Mouse (Mus musculus) macrophage (primary cell): ENCODE measurements around the gene Acsm3. TPM values are rescaled to one million over a fixed set of nuclear protein-coding genes. Genes with fewer than 3 reads are reported as not detected.
"Not testable (repeated sequence)": the region's sequence is repeated elsewhere in the genome, so short reads cannot be mapped to it uniquely, and the experiment has no call there.

ENCODE experiments used
- H3K27ac ChIP-seq: fragments of 350-480 bp; formaldehyde crosslinking; 2 replicates; pipeline ENCODE4 v1.9.0; 2021
- H3K36me3 ChIP-seq: fragments of 350-480 bp; formaldehyde crosslinking; 2 replicates; pipeline ENCODE4 v1.9.0; 2021; ENCODE audit errors: inconsistent target
- H3K4me3 ChIP-seq: fragments of 350-480 bp; formaldehyde crosslinking; 2 replicates; pipeline ENCODE4 v1.9.0; 2021; ENCODE audit errors: inconsistent target
- H3K79me2 ChIP-seq: fragments of 350-480 bp; formaldehyde crosslinking; 2 replicates; pipeline ENCODE4 v1.9.0; 2021; ENCODE audit errors: inconsistent target
- WGBS: methylation state at CpG from one replicate; pipeline ENCODE4 v1.1.7; 2026; ENCODE audit warnings: inconsistent platforms; ENCODE audit not compliant: missing documents; 5-methylcytosine and 5-hydroxymethylcytosine counted together
- polyA plus RNA-seq: library from polyadenylated mRNA; stranded (reverse); fragments of 250-400 nt; gene quantifications from 3 replicates; pipeline ENCODE4 v1.2.4, GENCODE M21; 2018; ENCODE audit warnings: inconsistent platforms
- total RNA-seq, 78 experiments: library from RNA; depleted of rRNA; stranded (reverse); fragments of 250-400 nt; gene quantifications; 1 replicate in 9 of 78; 2 replicates in 24 of 78; 3 replicates in 43 of 78; 4 replicates in 2 of 78; pipeline ENCODE4 v1.2.4; 2018; ENCODE audit warnings: inconsistent platforms in 56 of 78

Acsm3 gene
- not detected for total RNA-seq (2018; cell fraction: chromatin; rRNA removed)
- total RNA-seq (2018; cell fraction: cytosol; rRNA removed) = not detected
- not detected for total RNA-seq (2018; cell fraction: nucleus; rRNA removed)
- polyA plus RNA-seq = not detected in 3 replicates

DNA sequence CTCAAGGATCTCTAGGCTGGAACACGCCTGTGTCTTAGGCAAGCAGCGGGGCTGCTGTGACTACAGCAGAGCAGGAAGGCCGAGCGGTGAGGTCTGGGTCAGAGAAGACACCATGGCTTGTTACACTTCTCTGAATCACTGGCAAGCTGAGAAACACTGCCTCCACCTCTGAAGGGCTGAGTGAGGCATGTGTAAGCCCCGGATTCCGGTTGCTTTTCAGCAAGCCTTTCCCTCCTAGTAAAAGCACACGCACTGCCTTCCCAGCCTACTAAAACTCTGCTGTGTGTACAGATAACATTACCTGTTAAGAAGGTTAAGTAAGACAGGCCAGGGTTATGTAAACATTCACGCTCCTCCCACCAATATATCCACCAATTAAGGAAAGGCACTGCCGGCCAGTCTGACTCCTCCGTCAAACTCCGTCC is at the start of gene Acsm3:
Acsm3 (plus strand) TSS at position 397 of the 425 bp plus-strand sequence.
- no peaks in the 10 kb centered on the region for H3K79me2 ChIP-seq
- 67% methylated on average over 10 of the region's 11 CpGs for WGBS
- no peaks in the 10 kb centered on the region for H3K36me3 ChIP-seq
- H3K27ac ChIP-seq = no peak within 1 kb of the TSS
- no peak within 1 kb of the TSS for H3K4me3 ChIP-seq

GRCm38 (mm10) chr7:119714111-119714510 is 46.6 kb upstream of the Acsm3 start:
- peaks cover 31% of the 10 kb centered on the region for H3K36me3 ChIP-seq
- H3K79me2 ChIP-seq = no peaks in the 10 kb centered on the region
- H3K4me3 ChIP-seq = no peak overlapping the region
- 93% methylated on average over 7 of the region's 7 CpGs for whole genome bisulfite sequencing
- H3K27ac ChIP-seq = no peak overlapping the region

DNA sequence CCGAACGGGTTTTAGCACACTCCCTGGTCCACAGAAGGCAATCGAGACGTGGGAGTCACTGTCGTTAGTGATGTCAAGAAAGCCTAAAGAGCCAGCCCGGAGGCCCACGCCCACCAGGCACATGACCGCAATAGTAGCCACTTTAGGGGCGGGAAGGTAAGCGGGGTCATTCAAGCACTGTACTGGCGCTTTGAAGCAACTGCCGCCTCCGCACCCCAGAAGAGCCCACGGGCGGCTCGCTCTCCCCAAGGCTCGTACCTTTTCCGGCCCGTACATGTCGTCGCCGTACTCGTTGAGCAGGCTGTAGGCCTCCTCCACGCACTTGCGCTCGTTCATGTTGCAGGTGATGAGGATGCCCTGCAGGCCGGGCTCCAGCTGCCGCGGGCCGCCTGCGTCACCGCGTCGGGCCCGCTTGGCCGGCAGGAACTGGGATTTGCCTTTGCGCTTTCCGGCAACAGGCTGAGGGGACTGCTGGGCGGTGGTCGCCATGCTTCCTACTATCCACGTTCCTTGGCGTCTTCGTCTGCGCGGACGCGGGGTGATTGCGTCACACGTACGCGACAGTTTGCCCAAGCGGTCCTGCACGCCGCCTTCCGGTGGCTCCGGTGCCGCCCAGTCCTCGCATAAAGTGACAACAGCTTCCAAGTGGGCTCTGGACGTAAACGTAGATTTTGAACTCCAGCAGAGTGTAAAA is 40.3 kb upstream of the Acsm3 start, which contains the start of gene Thumpd1:
Thumpd1 (minus strand) TSS at position 546 of the 694 bp plus-strand sequence.
- H3K4me3 ChIP-seq = peak within 1 kb of the TSS; percentile 95
- WGBS = under 1% methylated on average over 60 of the region's 60 CpGs
- peaks cover 31% of the 10 kb centered on the region for H3K36me3 ChIP-seq
- peak within 1 kb of the TSS; percentile 42 for H3K27ac ChIP-seq
- peaks cover 9% of the 10 kb centered on the region for H3K79me2 ChIP-seq

DNA sequence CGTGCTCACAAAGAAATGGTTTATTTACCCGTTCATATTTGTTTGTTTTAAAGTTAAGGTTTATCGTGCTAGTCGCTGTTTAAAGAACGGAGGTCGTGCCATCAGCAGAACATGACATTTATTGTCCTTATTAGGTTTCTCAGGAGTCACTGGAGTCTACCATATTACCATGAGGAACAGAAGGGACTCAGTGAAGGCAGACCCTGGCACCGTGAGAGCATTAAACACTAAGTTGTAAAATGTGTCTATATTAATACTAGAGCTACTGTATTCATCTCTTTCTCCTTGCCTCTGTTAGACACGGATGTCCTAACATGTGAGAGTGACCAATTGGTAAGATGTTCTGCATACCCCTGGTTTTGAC is 39.8 kb upstream of the Acsm3 start:
- H3K79me2 ChIP-seq = peaks cover 9% of the 10 kb centered on the region
- H3K36me3 ChIP-seq = peaks cover 26% of the 10 kb centered on the region
- no peak overlapping the region for H3K27ac ChIP-seq
- WGBS = 17% methylated on average over 8 of the region's 8 CpGs
- peak overlapping the region; percentile 95 for H3K4me3 ChIP-seq

- Histone ChIP-seq H3K4me3 (no peak overlapping the region), H3K79me2 (no peaks in the 10 kb centered on the region), H3K36me3 (no peaks in the 10 kb centered on the region), H3K27ac (no peak overlapping the region)
- WGBS = 66% methylated on average over 2 of the region's 2 CpGs
These were observed 33.1 kb upstream of the Acsm3 start for GRCm38 (mm10) chr7:119727621-119728020.

- H3K27ac ChIP-seq, H3K79me2 ChIP-seq: not testable (repeated sequence)
- WGBS = 95% methylated on average over 4 of the region's 4 CpGs
These were observed 29.5 kb upstream of the Acsm3 start for GRCm38 (mm10) chr7:119731262-119731661.

DNA sequence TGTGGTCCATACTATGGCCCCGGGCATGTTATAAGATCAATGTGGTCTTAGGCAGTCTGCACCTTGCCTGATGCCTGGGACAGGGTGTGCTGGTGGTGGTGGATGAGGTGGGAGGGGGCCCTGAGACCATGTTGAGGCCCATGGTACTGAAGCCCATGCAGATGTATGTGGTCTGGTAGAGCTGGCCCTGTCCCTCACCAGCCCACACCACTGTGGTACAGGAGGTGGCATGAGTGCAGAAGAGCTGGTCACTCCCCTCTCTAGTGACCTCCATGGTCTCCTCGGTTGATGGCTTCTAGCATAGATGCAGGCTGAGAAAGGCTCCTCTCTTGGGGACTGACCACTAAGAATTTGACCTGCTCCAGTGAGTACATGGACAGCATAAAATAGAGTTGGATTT is 21.8 kb upstream of the Acsm3 start:
- no peaks in the 10 kb centered on the region for H3K79me2 ChIP-seq
- WGBS = 83% methylated on average over 2 of the region's 2 CpGs
- H3K27ac ChIP-seq = no peak overlapping the region
- H3K36me3 ChIP-seq = no peaks in the 10 kb centered on the region
- H3K4me3 ChIP-seq = no peak overlapping the region

More at GRCm38 (mm10) chr7:119731262-119731661, 29.5 kb upstream of the Acsm3 start:
- H3K36me3 ChIP-seq, H3K4me3 ChIP-seq: not testable (repeated sequence)

GRCm38 (mm10) chr7:119739798-119740468 is 20.8 kb upstream of the Acsm3 start:
- not testable (repeated sequence) for H3K36me3 ChIP-seq, H3K27ac ChIP-seq, H3K4me3 ChIP-seq, H3K79me2 ChIP-seq
- WGBS = 1% methylated on average over 12 of the region's 44 CpGs

DNA sequence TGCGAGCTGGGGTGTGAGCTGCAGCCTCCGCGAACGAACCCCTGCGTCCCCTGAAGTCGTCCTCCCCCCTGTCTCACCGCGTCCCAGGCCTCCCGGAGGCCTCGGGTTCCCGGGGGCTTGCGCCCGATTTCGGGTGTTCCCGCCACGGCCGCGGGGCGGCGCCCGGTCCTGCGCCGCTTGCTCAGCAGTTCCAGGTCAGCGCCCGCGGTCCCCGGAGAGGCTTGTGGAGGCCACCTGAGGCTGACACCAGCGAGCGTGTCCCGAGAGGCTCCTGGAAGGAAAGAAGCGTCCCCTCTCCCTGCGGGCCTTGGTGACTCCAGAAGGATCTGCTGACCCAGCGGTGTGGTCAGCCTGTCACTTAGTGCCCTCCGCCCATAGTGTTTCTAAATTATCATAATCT is 16.4 kb upstream of the Acsm3 start:
- H3K4me3 ChIP-seq = no peak overlapping the region
- no peaks in the 10 kb centered on the region for H3K79me2 ChIP-seq
- WGBS = 17% methylated on average over 34 of the region's 34 CpGs

DNA sequence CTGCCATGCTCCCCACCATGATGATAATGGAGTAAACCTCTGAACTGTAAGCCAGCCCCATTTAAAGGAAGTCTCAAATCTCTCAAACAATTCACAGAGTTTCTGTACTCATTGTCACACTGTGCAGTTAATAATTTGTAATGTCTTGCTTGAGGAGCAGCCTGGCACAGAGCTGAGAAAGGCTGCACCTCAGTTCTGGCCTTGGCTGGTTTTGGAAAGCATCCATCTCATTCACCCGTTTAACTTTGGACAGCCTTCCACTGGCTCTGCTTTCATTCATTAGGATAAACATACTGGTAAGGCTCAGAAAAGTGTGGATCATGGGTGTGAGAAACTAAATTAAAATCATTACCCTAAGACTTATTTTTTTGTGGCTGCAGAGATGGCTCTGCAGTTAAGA is 14.9 kb upstream of the Acsm3 start:
- no peaks in the 10 kb centered on the region for H3K36me3 ChIP-seq
- H3K79me2 ChIP-seq = no peaks in the 10 kb centered on the region
- WGBS = 85% methylated on average over 1 of the region's 1 CpGs
- H3K27ac ChIP-seq = no peak overlapping the region
- no peak overlapping the region for H3K4me3 ChIP-seq

More for the DNA sequence above, 16.4 kb upstream of the Acsm3 start:
- no peaks in the 10 kb centered on the region for H3K36me3 ChIP-seq
- no peak overlapping the region for H3K27ac ChIP-seq

- Histone ChIP-seq H3K4me3 (no peak overlapping the region), H3K36me3 (no peaks in the 10 kb centered on the region), H3K27ac (no peak overlapping the region), H3K79me2 (no peaks in the 10 kb centered on the region)
- WGBS = 67% methylated on average over 1 of the region's 2 CpGs
These were observed 12.0 kb upstream of the Acsm3 start for GRCm38 (mm10) chr7:119748761-119749160.

DNA sequence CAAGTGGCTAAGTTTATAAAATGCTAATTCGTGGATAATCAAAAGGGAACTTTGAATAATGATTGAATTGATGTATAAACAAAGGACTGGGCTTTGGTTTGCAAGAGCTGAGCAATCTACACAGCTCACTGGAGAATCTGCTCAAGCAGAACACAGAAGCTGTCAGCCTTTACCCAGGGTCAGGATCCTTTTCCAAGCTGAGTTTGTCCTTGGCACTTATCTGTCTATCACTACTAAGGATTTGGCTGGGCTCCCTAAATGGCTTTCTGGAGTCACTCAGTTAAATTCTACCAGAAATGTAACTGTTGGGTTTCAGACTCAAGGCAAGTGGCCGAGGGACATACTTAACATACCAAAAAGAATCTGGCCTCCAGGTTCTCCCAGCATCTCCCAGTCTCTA is 10.8 kb upstream of the Acsm3 start:
- Histone ChIP-seq H3K27ac (no peak overlapping the region), H3K36me3 (no peaks in the 10 kb centered on the region), H3K79me2 (no peaks in the 10 kb centered on the region), H3K4me3 (no peak overlapping the region)
- WGBS = 59% methylated on average over 2 of the region's 2 CpGs

DNA sequence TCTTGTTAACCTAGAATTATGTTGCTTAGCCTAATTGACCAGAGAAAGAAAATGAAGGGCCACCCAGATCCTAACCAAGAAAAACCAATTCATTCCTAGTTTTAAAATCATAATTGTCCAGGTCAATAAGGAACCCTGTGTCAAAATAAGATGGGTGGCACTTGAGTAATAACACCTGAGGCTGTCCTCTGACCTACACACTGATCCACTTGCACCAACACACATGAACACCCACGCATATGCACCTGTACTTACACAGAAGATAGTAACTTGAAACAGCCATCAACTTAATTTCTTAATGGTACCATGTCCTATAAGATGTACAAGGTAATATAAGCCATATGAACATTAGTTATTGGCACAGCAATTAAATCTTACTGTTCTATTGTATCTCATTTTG is 7.0 kb upstream of the Acsm3 start:
- no peaks in the 10 kb centered on the region for H3K36me3 ChIP-seq
- 80% methylated on average over 1 of the region's 1 CpGs for WGBS
- no peak overlapping the region for H3K4me3 ChIP-seq
- no peaks in the 10 kb centered on the region for H3K79me2 ChIP-seq
- no peak overlapping the region for H3K27ac ChIP-seq

GRCm38 (mm10) chr7:119762166-119762697 is 1.5 kb downstream of the Acsm3 start:
- Histone ChIP-seq H3K4me3 (no peak overlapping the region), H3K36me3 (no peaks in the 10 kb centered on the region), H3K27ac (no peak overlapping the region), H3K79me2 (no peaks in the 10 kb centered on the region)
- 74% methylated on average over 4 of the region's 4 CpGs for WGBS

GRCm38 (mm10) chr7:119764377-119764776 is 3.7 kb downstream of the Acsm3 start:
- WGBS = 48% methylated on average over 3 of the region's 3 CpGs
- Histone ChIP-seq H3K4me3 (no peak overlapping the region), H3K27ac (no peak overlapping the region), H3K36me3 (no peaks in the 10 kb centered on the region), H3K79me2 (no peaks in the 10 kb centered on the region)
